Mouse (Mus musculus): ENCODE data around the gene Fbxw11.

DNA sequence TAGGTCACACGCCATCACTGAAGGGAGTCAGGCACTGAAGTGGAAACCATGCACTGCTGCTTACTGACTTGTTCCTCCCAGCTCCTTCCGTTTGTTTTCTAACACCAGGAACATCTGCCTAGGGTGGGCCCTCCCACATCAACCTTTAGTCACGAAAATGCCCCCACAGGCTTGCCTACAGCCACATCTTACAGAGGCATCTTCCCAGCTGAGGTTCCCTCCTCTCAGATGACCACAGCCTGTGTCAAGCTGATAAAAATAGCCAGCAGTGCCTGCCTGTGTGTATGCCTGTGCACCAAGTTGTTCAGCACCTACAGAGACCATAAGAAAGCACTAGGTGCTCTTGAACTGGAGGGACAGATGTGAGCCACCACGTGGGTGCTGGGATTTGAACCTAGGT is 106.3 kb downstream of the Fbxw11 start:
- TF ChIP-seq CTCF (IDR thresholded peaks at IDR 0.05) (no peak), POLR2A (IDR thresholded peaks at IDR 0.05; ENCODE audit: insufficient read depth, low read depth, low read length) (no peak)

Data from heart, adult 2 months (tissue).